Mouse (Mus musculus) midbrain, embryonic 13.5 days (tissue): ENCODE data around the gene Banp. TPM values are rescaled to one million over a fixed set of nuclear protein-coding genes. Genes with fewer than 3 reads are reported as not detected.

Source experiments
- ATAC-seq: fragments of 200-750 bp; cut with Nextera tagmentation; 2 replicates; pipeline ENCODE4 v1.8.0; 2017; ENCODE audit warnings: mild to moderate bottlenecking, moderate TSS enrichment, moderate library complexity
- H3K27ac ChIP-seq: fragments of 300-500 bp; sonication (generic); 2 replicates; pipeline ENCODE4 v1.5.1; 2015; ENCODE audit warnings: inconsistent platforms, mild to moderate bottlenecking, moderate library complexity
- H3K27me3 ChIP-seq: fragments of 300-500 bp; sonication (generic); 2 replicates; pipeline ENCODE4 v1.6.1; 2015; ENCODE audit warnings: mild to moderate bottlenecking, inconsistent platforms
- H3K36me3 ChIP-seq: fragments of 300-500 bp; sonication (generic); 2 replicates; pipeline ENCODE4 v1.6.1; 2015; ENCODE audit warnings: mild to moderate bottlenecking, inconsistent platforms
- H3K4me1 ChIP-seq: fragments of 300-500 bp; sonication (generic); replicated peaks from 2 replicates; pipeline ENCODE4 v1.6.1; 2015; ENCODE audit warnings: inconsistent platforms
- H3K4me2 ChIP-seq: fragments of 300-500 bp; sonication (generic); replicated peaks from 2 replicates; pipeline ENCODE4 v1.6.1; 2015; ENCODE audit warnings: moderate library complexity, mild to moderate bottlenecking, inconsistent platforms
- H3K4me3 ChIP-seq: fragments of 300-500 bp; sonication (generic); replicated peaks from 2 replicates; pipeline ENCODE4 v1.5.1; 2015; ENCODE audit warnings: mild to moderate bottlenecking, inconsistent platforms
- H3K9ac ChIP-seq: fragments of 300-500 bp; sonication (generic); replicated peaks from 2 replicates; pipeline ENCODE4 v1.6.1; 2015; ENCODE audit warnings: mild to moderate bottlenecking, inconsistent platforms
- H3K9me3 ChIP-seq: fragments of 300-500 bp; sonication (generic); 2 replicates; pipeline ENCODE4 v1.6.1; 2016; ENCODE audit warnings: mild to moderate bottlenecking, inconsistent platforms
- WGBS: fragments of 180-500 bp; shearing (Covaris S2); methylation state at CpG from one replicate; pipeline ENCODE4 v1.1.7; 2015; 5-methylcytosine and 5-hydroxymethylcytosine counted together
- polyA plus RNA-seq: library from polyadenylated mRNA; unstranded; fragments of >200 nt; fragmentation: Nextera tagmentation; extraction: Ambion mirVana; gene quantifications from 2 replicates; pipeline ENCODE4 v1.2.1, GENCODE M21; 2015

Gene Banp
- 59.0 and 62.4 TPM in 2 replicates for polyA plus RNA-seq

DNA sequence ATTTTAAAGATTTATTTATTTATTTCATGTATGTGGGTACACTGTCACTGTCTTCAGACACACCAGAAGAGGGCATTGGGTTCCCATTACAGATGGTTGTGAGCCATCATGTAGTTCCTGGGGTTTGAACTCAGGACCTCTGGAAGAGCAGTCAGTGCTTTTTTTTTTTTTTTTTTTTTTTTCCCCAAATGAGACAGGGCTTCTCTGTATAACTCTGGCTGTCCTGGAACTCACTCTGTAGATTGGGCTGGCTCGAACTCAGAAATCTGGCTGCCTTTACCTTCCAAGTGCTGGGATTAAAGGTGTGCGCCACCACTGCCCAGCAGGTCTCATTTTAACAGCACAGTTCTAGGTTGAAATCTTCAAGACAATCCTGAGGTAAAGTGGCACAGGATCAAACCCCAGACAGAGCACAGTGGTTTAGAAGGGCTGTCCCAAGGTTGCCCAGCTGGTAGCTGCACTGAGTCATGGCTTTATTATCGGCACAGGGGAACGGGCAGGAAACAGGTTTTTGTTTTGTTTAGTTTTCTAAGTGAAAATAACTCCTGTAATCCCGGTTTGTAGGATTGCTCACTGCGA lies at the start of gene Banp:
Gene Banp (plus strand): TSS at position 529 of the 579 bp plus-strand sequence.
- Histone ChIP-seq H3K36me3 (peaks cover 8% of the 10 kb centered on the region), H3K9me3 (no peaks in the 10 kb centered on the region), H3K9ac (peak within 1 kb of the TSS; percentile 99), H3K4me3 (peak within 1 kb of the TSS; percentile 95), H3K4me2 (peak within 1 kb of the TSS; percentile 90), H3K27me3 (0 out of 2 replicates have a peak, but pooled peaks cover 4% of the 10 kb centered on the region), H3K27ac (peak within 1 kb of the TSS; percentile 96), H3K4me1 (peaks cover 56% of the 10 kb centered on the region)
- 0 out of 2 replicates have a peak, but pooled peaks have one; percentile 2 for ATAC-seq
- WGBS, result 67% methylated on average over 6 of the region's 6 CpGs

DNA sequence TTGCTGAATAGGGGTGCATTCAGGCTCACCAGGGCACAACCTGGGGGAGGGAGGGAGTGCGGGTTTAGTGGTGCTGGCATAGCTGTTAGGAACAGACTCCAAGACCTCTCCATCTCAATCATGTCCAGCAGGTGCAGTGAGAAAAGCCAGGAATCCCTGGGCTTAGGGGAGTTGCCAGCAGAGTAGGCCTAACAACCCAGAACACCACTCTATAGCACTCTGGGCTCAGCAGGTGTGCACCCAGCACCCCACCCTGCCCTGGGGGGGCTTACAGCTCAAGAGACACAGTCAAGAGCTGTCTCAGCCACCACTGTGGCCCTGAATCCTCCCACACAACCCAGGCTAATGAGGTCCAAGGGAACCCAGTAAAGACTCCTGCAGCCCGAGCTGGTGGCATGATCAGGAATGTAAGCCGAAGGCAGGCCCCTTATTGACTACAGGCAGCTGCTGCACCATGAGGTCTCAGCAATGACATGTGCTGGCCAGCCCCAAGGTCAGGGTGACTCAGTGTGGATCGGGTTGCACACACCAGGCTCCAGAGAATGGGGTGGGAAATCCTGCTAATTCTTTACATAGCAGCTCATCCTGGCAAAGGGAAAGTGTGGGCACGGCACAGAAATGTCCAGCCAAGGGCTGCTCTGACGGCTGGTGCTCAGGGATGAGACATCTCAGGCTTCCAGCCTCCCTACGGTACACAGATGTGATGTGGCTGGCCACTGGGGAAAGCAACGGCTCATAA lies 47.9 kb upstream of the Banp start:
- 0 out of 2 replicates have a peak overlapping the region, but pooled peaks have one; percentile 4 for H3K9ac ChIP-seq
- no peak overlapping the region for H3K4me3 ChIP-seq

DNA sequence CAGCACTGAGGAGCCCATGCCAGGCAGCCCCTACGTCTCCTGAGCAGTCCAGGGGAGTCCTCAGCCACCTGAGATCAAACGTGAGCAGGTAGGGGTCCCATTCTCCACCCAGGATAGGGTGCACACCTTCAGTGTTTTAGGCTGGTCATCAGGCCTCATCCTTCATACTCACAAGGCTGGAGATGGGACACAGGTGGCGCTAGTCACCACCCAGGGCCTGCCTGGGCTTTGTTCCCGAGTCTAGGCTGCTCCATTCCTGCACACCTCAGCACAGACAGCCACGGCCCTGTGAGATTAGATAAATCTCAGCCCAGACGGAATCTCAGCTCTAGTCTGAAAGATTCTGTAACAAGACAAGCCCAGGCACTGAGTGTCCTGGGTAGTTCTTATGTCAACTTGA lies 45.6 kb upstream of the Banp start:
- Histone ChIP-seq H3K9ac (no peak overlapping the region), H3K27ac (no peak overlapping the region), H3K9me3 (no peaks in the 10 kb centered on the region), H3K4me3 (peak overlapping the region; percentile 4; the same call in 1 of the 2 replicates), H3K4me2 (no peak overlapping the region), H3K36me3 (no peaks in the 10 kb centered on the region), H3K4me1 (peaks cover 47% of the 10 kb centered on the region), H3K27me3 (peaks cover 12% of the 10 kb centered on the region)
- WGBS, result 69% methylated on average over 6 of the region's 6 CpGs
- no peak for ATAC-seq

More for the DNA sequence above, 47.9 kb upstream of the Banp start:
- 0 out of 2 replicates have a peak overlapping the region, but pooled peaks have one; percentile 3 for H3K4me2 ChIP-seq
- H3K9me3 ChIP-seq, result no peaks in the 10 kb centered on the region
- H3K27ac ChIP-seq, result no peak overlapping the region
- H3K36me3 ChIP-seq, result no peaks in the 10 kb centered on the region
- WGBS, result 63% methylated on average over 8 of the region's 8 CpGs
- no peak for ATAC-seq
- H3K4me1 ChIP-seq, result peaks cover 59% of the 10 kb centered on the region
- 0 out of 2 replicates have a peak, but pooled peaks cover 4% of the 10 kb centered on the region for H3K27me3 ChIP-seq

DNA sequence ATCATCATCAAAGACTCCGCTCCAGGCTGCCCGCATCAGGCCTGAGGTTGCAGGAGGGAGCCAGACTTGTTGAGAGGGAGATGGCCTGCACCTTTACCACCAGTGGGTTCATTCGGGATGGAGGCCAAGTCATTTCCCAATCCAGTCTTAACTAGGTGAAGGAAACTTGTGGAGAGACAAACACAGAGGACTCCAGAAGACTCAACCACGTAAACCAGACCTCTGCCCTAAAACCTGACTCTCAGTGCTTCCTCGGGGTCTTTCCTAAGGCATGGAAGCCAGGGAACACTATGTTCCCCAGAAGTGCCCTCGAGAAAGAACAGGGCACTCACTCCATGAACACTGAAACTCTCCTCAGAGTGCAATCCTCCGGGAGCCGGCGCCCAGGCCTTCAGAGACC lies 44.6 kb upstream of the Banp start:
- no peak overlapping the region for H3K27ac ChIP-seq
- H3K36me3 ChIP-seq, result no peaks in the 10 kb centered on the region
- ATAC-seq, result no peak
- no peak overlapping the region; the same call in 1 of the 2 replicates for H3K9ac ChIP-seq
- peak overlapping the region; percentile 98 for H3K4me2 ChIP-seq
- H3K4me3 ChIP-seq, result peak overlapping the region; percentile 71
- no peaks in the 10 kb centered on the region for H3K9me3 ChIP-seq
- peaks cover 41% of the 10 kb centered on the region for H3K4me1 ChIP-seq
- WGBS, result 87% methylated on average over 9 of the region's 9 CpGs
- peaks cover 16% of the 10 kb centered on the region for H3K27me3 ChIP-seq

DNA sequence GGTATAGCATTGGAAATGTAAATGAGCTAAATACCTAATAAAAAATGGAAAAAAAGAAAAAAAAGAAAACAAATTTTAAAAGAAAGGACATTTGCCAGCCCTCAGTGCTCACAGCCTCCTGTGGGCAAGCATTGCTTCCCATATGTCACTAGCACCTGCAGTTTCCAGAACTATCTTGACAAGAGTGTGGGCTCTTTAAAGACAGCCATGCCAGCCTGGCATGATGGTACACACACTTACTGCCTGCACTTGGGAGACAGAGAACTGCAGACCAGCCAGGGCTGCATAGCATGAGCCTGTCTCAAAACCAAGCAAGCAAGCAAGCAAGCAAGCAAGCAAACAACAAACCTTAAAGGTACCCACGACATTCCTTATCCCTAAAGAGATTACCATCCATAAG lies 44.1 kb upstream of the Banp start:
- Histone ChIP-seq H3K9me3 (no peaks in the 10 kb centered on the region), H3K4me3 (peak overlapping the region; percentile 71), H3K4me2 (peak overlapping the region; percentile 98), H3K27ac (no peak overlapping the region), H3K36me3 (no peaks in the 10 kb centered on the region), H3K27me3 (peaks cover 16% of the 10 kb centered on the region), H3K4me1 (peaks cover 41% of the 10 kb centered on the region), H3K9ac (peak overlapping the region; percentile 78)
- no peak for ATAC-seq
- 46% methylated on average over 1 of the region's 1 CpGs for WGBS

DNA sequence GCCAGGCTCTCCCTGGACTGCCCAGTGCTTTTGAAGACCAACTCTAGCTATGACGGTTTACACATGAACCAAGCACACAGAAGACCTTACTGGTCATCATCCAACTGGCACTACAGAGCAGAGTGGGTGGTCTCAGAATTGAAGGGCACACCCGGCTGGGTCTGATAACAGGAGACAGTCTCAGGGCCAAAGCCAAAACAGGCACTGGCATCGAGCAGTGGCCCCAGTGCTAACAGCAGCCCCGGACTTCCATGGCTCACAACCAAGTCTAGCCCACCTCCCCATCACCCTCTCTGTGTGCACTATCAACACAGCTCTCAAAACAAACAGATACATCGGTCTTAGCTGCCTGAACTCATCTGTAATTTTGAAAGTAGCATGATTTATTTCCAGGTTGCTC lies 43.7 kb upstream of the Banp start:
- H3K27ac ChIP-seq, result no peak overlapping the region
- H3K4me3 ChIP-seq, result peak overlapping the region; percentile 71
- ATAC-seq, result no peak
- no peaks in the 10 kb centered on the region for H3K36me3 ChIP-seq
- H3K4me2 ChIP-seq, result peak overlapping the region; percentile 98
- H3K9ac ChIP-seq, result peak overlapping the region; percentile 78
- H3K4me1 ChIP-seq, result peaks cover 41% of the 10 kb centered on the region
- 42% methylated on average over 5 of the region's 5 CpGs for WGBS
- H3K27me3 ChIP-seq, result peaks cover 16% of the 10 kb centered on the region
- no peaks in the 10 kb centered on the region for H3K9me3 ChIP-seq

DNA sequence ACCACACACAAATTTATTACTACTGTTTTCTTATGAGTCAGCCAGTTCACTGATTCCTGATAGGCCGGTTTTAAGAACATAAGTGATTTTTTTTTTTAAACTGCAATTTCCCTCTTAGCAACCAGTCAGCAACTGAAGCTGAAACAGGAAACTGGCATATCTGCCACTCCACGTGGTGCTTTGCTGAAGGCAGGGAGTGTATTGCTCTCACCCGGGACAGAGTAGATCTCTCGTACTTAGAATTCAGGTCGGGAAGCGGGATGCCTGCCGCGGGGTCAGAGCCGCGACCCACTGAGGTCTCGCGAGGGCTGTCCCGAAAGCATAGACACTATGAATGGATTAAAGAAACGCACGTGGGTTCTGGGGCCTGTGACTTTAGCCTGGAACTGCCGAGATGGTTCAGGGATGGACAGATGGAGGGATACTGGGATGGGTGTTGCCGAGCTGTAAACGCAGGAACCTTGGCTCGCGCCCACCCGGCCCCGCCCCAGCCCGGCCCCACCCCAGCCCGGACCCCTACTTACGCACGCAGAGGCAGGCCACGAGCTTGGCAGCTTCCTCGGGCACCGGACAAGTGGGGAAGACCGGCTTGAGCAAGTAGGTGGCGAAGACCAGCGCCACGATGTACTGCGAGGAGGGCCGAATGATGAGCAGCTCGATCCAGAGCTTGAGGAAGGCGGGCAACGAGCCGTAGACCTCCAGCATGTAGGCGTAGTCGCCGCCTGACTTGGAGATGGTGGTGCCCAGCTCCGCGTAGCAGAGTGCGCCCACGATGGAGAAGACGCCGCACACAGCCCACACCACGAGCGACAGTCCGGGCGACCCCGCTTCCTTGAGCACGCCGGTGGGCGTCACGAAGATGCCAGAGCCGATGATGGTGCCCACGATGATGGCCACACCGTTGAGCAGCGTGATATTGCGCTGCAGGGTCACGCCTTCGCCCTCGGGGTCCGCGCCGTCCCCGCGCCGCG lies 42.7 kb upstream of the Banp start:
- H3K27me3 ChIP-seq, result peaks cover 16% of the 10 kb centered on the region
- H3K4me2 ChIP-seq, result peak overlapping the region; percentile 98
- H3K4me3 ChIP-seq, result peak overlapping the region; percentile 71
- peaks cover 36% of the 10 kb centered on the region for H3K4me1 ChIP-seq
- peak overlapping the region; percentile 78 for H3K9ac ChIP-seq
- H3K9me3 ChIP-seq, result no peaks in the 10 kb centered on the region
- ATAC-seq, result peak; percentile 70
- H3K36me3 ChIP-seq, result no peaks in the 10 kb centered on the region
- WGBS, result under 1% methylated on average over 71 of the region's 72 CpGs
- peak overlapping the region; percentile 14; the same call in 1 of the 2 replicates for H3K27ac ChIP-seq

DNA sequence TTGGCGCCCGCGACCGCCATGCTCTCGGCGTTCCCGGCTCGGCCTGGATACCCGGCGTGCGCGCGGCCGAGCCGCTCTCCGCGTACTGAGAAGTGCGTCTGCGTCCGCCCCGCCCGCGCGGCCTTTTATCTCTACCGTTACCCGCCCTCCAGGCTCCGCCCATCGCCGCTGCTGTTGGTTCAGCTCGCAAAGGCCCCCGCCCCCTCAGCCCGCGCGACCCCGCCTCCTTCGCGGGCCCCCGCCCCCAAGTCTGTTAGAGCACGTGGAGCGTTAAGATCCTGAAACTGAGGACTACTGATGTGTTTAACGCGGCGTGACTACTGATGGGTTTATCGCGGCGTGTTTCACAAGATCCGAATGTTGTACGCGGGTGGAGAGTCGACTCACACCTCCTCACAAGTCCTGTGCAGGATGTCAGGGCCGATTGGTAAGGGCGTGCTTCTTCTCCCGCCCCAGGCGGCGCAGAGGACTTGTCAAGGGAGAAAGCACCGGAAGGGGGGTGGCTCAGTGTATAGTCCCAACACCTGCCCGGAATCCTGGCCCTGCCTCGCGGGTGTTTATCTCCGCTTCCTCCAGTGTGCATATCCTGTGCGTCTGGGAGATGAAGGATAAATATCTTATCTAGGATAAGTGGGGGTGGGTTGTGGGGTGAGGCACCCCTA lies 41.8 kb upstream of the Banp start, which contains the start of gene Slc7a5:
Gene Slc7a5 (minus strand): TSS at position 108 of the 662 bp plus-strand sequence.
- under 1% methylated on average over 59 of the region's 61 CpGs for whole genome bisulfite sequencing
- Histone ChIP-seq H3K9me3 (no peaks in the 10 kb centered on the region), H3K9ac (peak within 1 kb of the TSS; percentile 78), H3K4me3 (peak within 1 kb of the TSS; percentile 71), H3K4me1 (peaks cover 33% of the 10 kb centered on the region), H3K36me3 (no peaks in the 10 kb centered on the region), H3K27ac (peak within 1 kb of the TSS; percentile 14; the same call in 1 of the 2 replicates), H3K4me2 (peak within 1 kb of the TSS; percentile 98), H3K27me3 (peaks cover 16% of the 10 kb centered on the region)
- peak; percentile 90 for ATAC-seq

DNA sequence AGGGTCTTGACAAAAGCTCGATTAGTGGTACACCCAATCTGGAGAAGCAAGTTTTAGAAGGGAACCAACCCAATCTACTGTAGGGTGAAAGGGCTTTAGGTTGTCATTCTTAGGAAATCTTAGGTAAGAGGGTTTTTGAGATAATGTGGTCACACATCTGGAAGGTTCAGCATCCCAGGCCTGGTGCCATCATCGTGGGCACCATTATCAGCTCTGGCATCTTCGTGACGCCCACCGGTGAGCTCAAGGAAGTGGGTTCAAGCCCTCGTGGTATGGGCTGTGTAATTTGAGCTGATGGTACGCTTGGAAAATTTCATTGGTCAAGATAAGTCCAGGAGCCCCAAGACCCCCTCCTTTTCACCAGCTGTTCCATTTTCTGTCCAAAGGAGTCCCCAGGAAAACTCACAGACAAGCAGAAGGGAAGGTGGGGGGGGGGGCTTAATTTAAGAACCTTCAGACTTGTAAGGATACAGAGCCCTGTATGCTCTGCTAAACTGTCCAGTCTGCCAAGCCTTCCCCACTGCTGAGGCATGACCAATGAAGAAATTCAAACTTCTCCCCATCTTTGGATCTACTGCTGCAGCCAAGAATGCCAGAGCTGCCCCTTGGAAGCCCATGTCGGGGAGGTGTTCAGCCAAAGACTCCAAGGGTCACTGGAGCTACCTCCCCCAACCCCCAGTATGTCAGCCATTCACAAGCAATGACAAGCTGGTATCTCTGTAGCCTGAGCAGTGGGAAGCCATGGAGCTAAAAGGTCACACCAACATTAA lies 41.0 kb upstream of the Banp start:
- Histone ChIP-seq H3K4me2 (peak overlapping the region; percentile 98), H3K36me3 (no peaks in the 10 kb centered on the region), H3K4me3 (peak overlapping the region; percentile 71; the same call in 1 of the 2 replicates), H3K27me3 (peaks cover 16% of the 10 kb centered on the region), H3K4me1 (peaks cover 33% of the 10 kb centered on the region), H3K27ac (no peak overlapping the region), H3K9ac (no peak overlapping the region), H3K9me3 (no peaks in the 10 kb centered on the region)
- no peak for ATAC-seq
- WGBS, result 73% methylated on average over 8 of the region's 8 CpGs

DNA sequence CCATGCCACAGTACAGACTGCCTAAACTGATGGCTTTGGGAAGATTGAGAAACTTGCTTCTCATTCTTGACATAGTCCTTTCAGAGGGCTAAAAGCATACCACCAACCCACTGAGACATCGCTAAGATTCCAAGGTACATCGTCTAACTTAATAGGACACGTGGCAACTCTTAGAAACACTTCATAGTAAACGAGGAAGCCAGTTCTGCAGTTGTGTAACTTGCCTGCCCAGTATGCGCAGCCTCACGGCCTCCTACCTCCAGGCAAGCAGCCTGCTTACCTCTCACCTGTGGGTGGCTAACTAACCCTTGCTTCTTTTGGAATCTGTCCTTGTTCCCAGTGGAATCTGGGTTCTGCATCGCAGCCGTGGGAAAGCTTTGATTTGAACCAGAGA lies 40.4 kb upstream of the Banp start:
- Histone ChIP-seq H3K4me1 (peaks cover 33% of the 10 kb centered on the region), H3K9me3 (no peaks in the 10 kb centered on the region), H3K4me2 (no peak overlapping the region), H3K36me3 (no peaks in the 10 kb centered on the region), H3K27me3 (peaks cover 16% of the 10 kb centered on the region), H3K27ac (no peak overlapping the region), H3K9ac (no peak overlapping the region), H3K4me3 (no peak overlapping the region)
- 71% methylated on average over 8 of the region's 8 CpGs for WGBS
- ATAC-seq, result no peak
